Mouse (Mus musculus): ENCODE data around the gene H2-M10.4.
"Not testable (repeated sequence)": the region's sequence is repeated elsewhere in the genome, so short reads cannot be mapped to it uniquely, and the experiment has no call there.

The H2-M10.4 gene

GRCm38 (mm10) chr17:36462234-36462633 lies at the start of gene H2-M10.4:
H2-M10.4 (minus strand) TSS chr17:36462334.
- DNase-seq (ENCODE audit: low spot score), result no peak

GRCm38 (mm10) chr17:36503910-36504309 lies 41.8 kb upstream of the H2-M10.4 start:
- no peak for DNase-seq (ENCODE audit: low spot score)

DNA sequence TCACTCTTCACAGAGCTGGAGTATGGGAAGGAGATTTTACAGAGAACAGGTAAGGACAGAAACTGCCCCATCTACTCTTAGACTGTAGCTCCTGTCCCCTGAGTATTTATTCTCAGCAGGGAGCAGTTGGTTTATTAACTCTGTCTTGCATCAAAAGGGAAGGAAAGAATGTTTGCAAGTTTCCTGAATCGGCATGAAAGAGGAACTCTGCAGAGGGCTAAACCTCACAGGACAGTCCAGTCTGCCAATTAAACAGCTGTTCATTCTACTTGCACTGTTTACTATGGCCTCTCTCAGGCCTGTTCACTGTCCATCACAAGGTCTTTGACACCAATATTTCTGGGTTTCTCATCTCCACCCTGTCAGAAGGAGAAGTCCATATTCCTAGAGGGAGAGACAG lies 38.3 kb upstream of the H2-M10.4 start:
- no peak for DNase-seq (ENCODE audit: low spot score)

DNA sequence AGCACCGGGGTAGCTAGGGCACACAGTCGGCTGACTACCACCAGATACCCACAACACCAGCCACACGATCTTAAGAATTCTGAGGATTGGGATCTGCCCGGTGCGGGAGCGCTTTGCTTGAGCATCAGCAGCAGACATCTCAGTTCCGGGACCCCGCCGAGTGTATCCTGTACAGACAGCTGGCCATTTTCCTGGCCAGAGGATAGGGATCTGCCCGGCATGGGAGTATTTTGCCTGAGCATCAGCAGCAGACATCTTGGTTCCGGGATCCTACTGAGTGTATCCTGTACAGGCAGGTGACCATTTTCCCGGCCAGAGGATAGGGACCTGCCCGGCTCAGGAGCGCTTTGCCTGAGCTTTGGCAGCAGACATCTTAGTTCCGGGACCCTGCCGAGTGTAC lies 26.0 kb upstream of the H2-M10.4 start:
- not testable (repeated sequence) for DNase-seq (ENCODE audit: low spot score)

DNA sequence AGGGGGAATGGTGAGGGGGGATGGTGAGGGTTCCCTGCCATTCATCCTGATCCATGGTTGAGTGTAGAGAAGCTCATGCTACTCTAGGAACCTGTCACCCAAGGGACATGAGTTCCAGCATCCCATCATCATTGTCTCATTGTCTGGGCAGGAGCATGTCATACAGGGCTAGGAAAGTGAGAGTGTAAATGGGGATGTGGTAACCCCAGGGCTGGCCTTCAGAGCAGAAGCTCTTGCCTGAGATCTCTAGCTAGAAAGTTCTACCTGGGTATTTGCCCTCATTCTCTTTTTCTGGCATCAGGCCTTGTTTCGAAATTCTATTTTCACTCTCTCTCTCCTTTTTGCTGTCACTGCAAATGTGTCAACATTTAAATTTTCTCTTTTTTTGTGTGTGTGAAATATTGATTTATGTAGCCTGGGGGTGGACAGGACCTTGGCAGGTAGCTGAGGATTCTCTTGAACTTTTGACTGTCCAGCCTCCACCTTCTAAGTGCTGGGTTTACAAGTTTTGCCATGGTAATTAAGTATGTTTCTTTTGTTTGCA lies 24.6 kb upstream of the H2-M10.4 start:
- DNase-seq (ENCODE audit: low spot score), result no peak

- DNase-seq (ENCODE audit: low spot score), result no peak
These were observed 21.7 kb upstream of the H2-M10.4 start for GRCm38 (mm10) chr17:36483865-36484264.

GRCm38 (mm10) chr17:36456260-36456659 lies 5.9 kb downstream of the H2-M10.4 start:
- DNase-seq (ENCODE audit: low spot score), result no peak

GRCm38 (mm10) chr17:36431411-36431810 lies 30.7 kb downstream of the H2-M10.4 start:
- no peak for DNase-seq (ENCODE audit: low spot score)

DNA sequence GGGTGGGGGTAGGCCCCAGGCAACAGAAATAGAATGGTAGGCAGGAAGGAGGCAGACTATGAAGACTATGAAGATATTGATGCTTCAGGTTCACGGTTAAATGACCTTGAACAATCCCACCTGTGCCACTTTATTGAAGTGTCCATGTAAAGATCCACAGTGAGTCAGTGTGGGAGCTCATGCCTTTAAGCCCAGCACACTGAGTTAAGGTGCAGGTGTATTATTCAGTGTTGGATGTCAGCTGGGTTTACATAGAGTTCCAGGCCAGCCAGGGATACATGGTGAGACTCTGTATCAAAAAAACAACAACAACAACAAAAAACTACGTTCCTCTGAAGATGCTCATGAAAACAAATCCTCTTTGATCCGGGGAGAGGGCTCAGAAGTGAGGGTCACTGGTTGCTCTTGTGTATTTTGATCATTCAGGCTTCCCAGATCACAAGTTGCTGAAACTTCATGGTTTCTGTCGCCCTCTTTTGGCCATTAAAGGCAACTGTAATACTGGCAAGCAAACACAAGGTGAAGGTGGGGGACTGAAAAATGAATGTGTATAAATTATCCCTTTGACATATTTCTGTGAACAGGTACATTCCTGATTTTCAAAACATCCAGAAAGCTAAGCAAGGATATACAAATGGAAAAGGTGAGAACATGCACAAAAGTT lies 43.9 kb downstream of the H2-M10.4 start:
- DNase-seq (ENCODE audit: low spot score), result no peak

DNA sequence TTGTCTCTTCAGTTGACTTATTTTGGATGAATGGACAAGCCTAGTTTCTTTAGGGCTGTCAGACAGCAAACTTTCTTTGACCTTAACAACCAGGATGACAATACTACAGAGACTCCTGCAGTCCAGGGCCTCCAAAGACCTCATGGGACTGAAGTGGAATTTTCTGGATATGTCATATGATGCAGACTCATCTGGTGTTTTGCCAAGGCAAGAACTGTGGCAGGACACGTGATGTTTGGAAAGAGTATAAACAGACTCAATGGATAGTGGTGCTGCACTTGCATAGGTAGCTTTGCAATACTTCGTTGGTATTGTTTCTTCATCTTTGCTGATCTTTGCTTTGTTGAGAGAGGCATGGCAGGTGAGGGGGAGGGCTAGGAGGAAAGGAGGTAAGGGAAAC lies 44.7 kb downstream of the H2-M10.4 start:
- no peak for DNase-seq (ENCODE audit: low spot score)

DNA sequence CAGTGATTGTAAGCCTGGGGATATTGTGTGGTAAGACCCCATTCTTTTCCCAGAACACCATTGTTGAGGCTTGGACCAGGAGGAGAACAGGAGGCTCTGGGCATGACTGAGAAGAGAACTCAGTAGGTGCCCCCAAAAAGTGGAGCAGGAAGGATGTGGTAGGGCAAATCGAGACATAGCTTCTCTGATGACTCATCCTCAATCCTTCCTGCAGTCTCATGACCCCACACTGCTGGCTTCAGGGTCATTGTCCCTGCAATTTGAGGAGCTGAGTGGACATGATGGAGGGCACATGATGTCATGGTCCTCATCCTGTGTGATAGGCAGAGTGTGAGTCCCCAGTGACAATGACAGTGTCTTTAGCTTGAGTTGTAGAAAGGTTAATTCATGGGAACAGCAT lies 46.7 kb downstream of the H2-M10.4 start:
- DNase-seq (ENCODE audit: low spot score), result no peak

GRCm38 (mm10) chr17:36414361-36414760 lies 47.8 kb downstream of the H2-M10.4 start:
- DNase-seq (ENCODE audit: low spot score), result no peak

All from yolk sac, embryonic 10.5 days (tissue).